Mouse (Mus musculus) adrenal gland, postnatal 0 days (tissue): ENCODE measurements around the gene Tex50. TPM values are rescaled to one million over a fixed set of nuclear protein-coding genes. Genes with fewer than 3 reads are reported as not detected.

Source experiments
- polyA plus RNA-seq: library from polyadenylated mRNA; unstranded; fragments of >200 nt; fragmentation: Nextera tagmentation; extraction: Ambion mirVana; gene quantifications from 2 replicates; pipeline ENCODE4 v1.2.1, GENCODE M21; 2015

The Tex50 gene
- 0.24 and 0.33 TPM in 2 replicates for polyA plus RNA-seq

GRCm38 (mm10) chr1:161159214-161159613 lies at the start of gene Tex50:
Gene Tex50 (minus strand): TSS chr1:161159314.

DNA sequence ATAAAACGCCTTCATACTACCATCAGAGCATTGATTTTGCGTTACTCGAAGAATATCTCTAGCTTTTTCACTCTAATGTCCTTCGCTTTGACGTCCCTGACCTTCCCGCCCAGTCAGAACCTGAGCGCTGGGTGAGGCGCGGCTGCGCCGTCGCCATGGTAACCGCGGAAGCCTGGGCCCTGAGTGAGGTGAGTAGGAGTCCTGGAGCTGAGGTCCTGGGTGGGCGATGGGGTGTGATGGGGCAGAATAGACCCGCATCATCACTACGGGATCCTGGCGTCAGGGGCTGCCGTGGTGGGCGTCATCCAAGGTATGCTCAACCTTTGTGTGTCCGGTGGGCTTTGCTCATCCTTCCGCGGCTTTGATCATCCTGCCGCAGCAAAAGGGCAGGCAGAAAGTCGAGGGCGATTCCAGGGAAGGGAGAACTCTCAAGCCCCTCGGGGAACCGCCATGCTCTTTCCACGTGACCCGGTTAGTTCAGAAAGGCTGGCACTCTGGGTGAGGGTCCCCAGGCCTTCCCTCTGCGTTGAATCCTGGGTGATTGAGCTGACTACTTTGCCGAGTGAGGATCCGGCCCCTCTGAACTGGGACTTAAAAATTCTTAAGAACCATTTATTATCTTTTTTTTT lies 16.5 kb downstream of the Tex50 start, which contains the start of gene Ankrd45:
Ankrd45 (plus strand) TSS at position 161 of the 629 bp plus-strand sequence.

GRCm38 (mm10) chr1:161130726-161131664 lies 28.1 kb downstream of the Tex50 start, which contains the start of gene Klhl20:
Gene Klhl20 (minus strand): TSS chr1:161131511.

Other genes with a start within 250 kb of the Tex50 start
- gene Serpinc1, start 180.7 kb downstream of the Tex50 start, polyA plus RNA-seq, result 51.1 and 80.0 TPM in 2 replicates
- 4.7 and 5.9 TPM in 2 replicates for gene Zbtb37, start 124.5 kb downstream of the Tex50 start, polyA plus RNA-seq
- 21.3 and 35.2 TPM in 2 replicates for gene Dars2, start 88.7 kb downstream of the Tex50 start, polyA plus RNA-seq
- 12.2 and 12.8 TPM in 2 replicates for gene Cenpl, start 88.6 kb downstream of the Tex50 start, polyA plus RNA-seq
- gene Klhl20, start 27.8 kb downstream of the Tex50 start, polyA plus RNA-seq, result 8.7 and 10.3 TPM in 2 replicates
- gene Ankrd45, start 16.6 kb downstream of the Tex50 start, polyA plus RNA-seq, result 2.5 and 3.6 TPM in 2 replicates
- 326 and 725 TPM in 2 replicates for gene Prdx6, start 91.9 kb upstream of the Tex50 start, polyA plus RNA-seq
- gene Tnfsf4, start 236.1 kb upstream of the Tex50 start, polyA plus RNA-seq, result 0.10 TPM in 1 of 2 replicates, not detected in the other